Mouse (Mus musculus): ENCODE measurements around the gene Smyd1. TPM values are rescaled to one million over a fixed set of nuclear protein-coding genes. Genes with fewer than 3 reads are reported as not detected.
A peak's percentile ranks its signal among the peaks of the same experiment; 100 is the strongest.

Gene Smyd1
- total and polyA plus RNA-seq, 3 experiments = 0.08 to 0.37 (median 0.08) TPM

DNA sequence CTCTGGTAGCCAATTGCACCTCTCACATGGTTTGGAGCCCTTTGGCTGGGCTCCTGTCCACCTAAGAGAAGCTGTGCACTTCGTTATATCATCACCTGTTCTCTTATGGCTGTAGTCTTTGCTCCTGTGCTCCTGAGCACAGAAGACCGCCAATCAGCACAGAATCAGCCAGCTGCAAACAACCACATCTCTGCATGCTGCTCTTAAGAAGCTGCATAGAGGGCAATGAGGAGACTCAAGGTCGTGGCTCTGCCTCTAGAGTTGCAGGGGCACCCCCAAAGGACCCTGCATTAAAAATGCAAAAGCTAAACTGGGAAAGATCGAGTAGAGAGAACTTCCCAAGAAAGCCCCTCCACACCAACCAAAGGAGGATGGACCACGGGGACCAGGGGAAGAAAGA, 38.7 kb upstream of the Smyd1 start:
- no peak overlapping the region for H3K9ac ChIP-seq (ENCODE audit: insufficient read depth, low read depth)
- dilution Hi-C loops (cut with MboI; ENCODE audit: extremely low pct_ligation_motif_present, extremely low pct_unique_long_range_greater_than_20kb, low sequenced_read_pairs) (no loop called here), in situ Hi-C loops (cut with MboI; ENCODE audit: low pct_ligation_motif_present, low pct_unique_long_range_greater_than_20kb, low sequenced_read_pairs) (no loop called here)
- no peaks in the 10 kb centered on the region for H3K36me3 ChIP-seq (replicated peaks in 1 of 2; ENCODE audit: control insufficient read depth in 1 of 2, insufficient read depth in 1 of 2, low read length in 1 of 2)
- no peaks in the 10 kb centered on the region for H3K9me3 ChIP-seq (replicated peaks; ENCODE audit: low read length)
- H3K4me1 ChIP-seq (ENCODE audit: control insufficient read depth in 1 of 2, insufficient read depth in 2 of 2) = peaks cover 4 to 16% of the 10 kb centered on the region in 2 experiments
- no peak overlapping the region for H3K4me3 ChIP-seq (replicated peaks in 1 of 3; ENCODE audit: low read depth in 2 of 3, low read length in 2 of 3, poor library complexity in 1 of 3)
- no peak overlapping the region for H3K27ac ChIP-seq (ENCODE audit: insufficient read depth, low read depth)
- H3K79me2 ChIP-seq (replicated peaks; ENCODE audit: control insufficient read depth, extremely low read depth, insufficient read depth, poor library complexity, severe bottlenecking) = no peaks in the 10 kb centered on the region
- TF ChIP-seq RAD21 (IDR thresholded peaks at IDR 0.05; ENCODE audit: low read depth, low read length) (no peak), MXI1 (IDR thresholded peaks at IDR 0.05; ENCODE audit: low read depth, low read length) (no peak), ZNF384 (IDR thresholded peaks at IDR 0.05; ENCODE audit: low read depth, low read length) (no peak), PAX5 (IDR thresholded peaks at IDR 0.05; ENCODE audit: low read length) (no peak), JUND (conservative IDR thresholded peaks at IDR 0.05; ENCODE audit: low read depth, low read length) (no peak), HCFC1 (IDR thresholded peaks at IDR 0.05; ENCODE audit: low read depth, low read length) (no peak), SIN3A (IDR thresholded peaks at IDR 0.05; ENCODE audit: low read length) (no peak)
- no peaks in the 10 kb centered on the region for H3K27me3 ChIP-seq (replicated peaks)
- no peak for DNase-seq (ENCODE audit: extremely low read depth)
- H3K4me2 ChIP-seq (ENCODE audit: insufficient read depth, low read depth, poor library complexity, severe bottlenecking) = peak overlapping the region; percentile 55

DNA sequence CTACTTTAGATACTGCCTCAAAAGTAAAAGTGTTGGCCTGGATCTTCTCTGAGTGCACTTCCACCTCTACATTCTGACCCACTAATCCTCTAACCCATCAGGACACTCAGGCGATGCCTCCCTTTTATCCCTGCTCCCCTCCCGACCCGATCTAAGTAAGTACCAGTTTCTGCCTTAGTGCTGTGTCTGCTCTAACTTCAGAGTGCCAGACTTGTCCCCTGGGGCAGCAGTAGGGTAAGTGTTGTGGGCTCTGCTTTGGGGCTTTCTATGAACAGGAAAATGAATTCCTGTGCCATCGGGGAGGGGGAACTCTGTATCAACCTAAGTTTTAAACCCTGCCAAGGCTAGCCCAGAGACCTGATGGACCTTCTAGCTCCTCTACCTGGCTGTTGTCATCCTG, 38.2 kb upstream of the Smyd1 start:
- no peak overlapping the region for H3K4me3 ChIP-seq (replicated peaks in 1 of 3; ENCODE audit: low read depth in 2 of 3, low read length in 2 of 3, poor library complexity in 1 of 3)
- no peaks in the 10 kb centered on the region for H3K9me3 ChIP-seq (replicated peaks; ENCODE audit: low read length)
- in situ Hi-C loops (cut with MboI; ENCODE audit: low pct_ligation_motif_present, low pct_unique_long_range_greater_than_20kb, low sequenced_read_pairs) = no loop called here
- H3K4me2 ChIP-seq (ENCODE audit: insufficient read depth, low read depth, poor library complexity, severe bottlenecking) = no peak overlapping the region; the same call in 1 of the 2 replicates
- H3K27ac ChIP-seq (ENCODE audit: insufficient read depth, low read depth) = no peak overlapping the region
- TF ChIP-seq NELFE (IDR thresholded peaks at IDR 0.05; ENCODE audit: low read depth, low read length) (no peak), JUN (IDR thresholded peaks at IDR 0.05; ENCODE audit: insufficient read depth, low read depth, low read length) (no peak), RAD21 (IDR thresholded peaks at IDR 0.05; ENCODE audit: low read depth, low read length) (no peak), POLR2A (IDR thresholded peaks at IDR 0.05; ENCODE audit: low read depth, low read length) (no peak), NRF1 (IDR thresholded peaks at IDR 0.05; ENCODE audit: low read depth, low read length) (no peak), MXI1 (IDR thresholded peaks at IDR 0.05; ENCODE audit: low read depth, low read length) (no peak), CHD2 (IDR thresholded peaks at IDR 0.05; ENCODE audit: low read length) (no peak), EP300 (IDR thresholded peaks at IDR 0.05; ENCODE audit: low read length) (no peak), USF2 (conservative IDR thresholded peaks at IDR 0.05; ENCODE audit: low read depth, low read length) (no peak), ETS1 (conservative IDR thresholded peaks at IDR 0.05; ENCODE audit: low read depth, low read length) (no peak), MEF2A (IDR thresholded peaks at IDR 0.05; ENCODE audit: borderline replicate concordance, low read depth, low read length) (no peak), UBTF (IDR thresholded peaks at IDR 0.05; ENCODE audit: low read depth, low read length) (no peak), HCFC1 (IDR thresholded peaks at IDR 0.05; ENCODE audit: low read depth, low read length) (no peak), MAZ (IDR thresholded peaks at IDR 0.05; ENCODE audit: low read depth, low read length) (no peak), ZMIZ1 (IDR thresholded peaks at IDR 0.05; ENCODE audit: low read depth, low read length) (no peak), ZKSCAN1 (IDR thresholded peaks at IDR 0.05; ENCODE audit: borderline replicate concordance, low read depth, low read length) (no peak), BHLHE40 (IDR thresholded peaks at IDR 0.05; ENCODE audit: low read depth, low read length) (no peak), RCOR1 (conservative IDR thresholded peaks at IDR 0.05; ENCODE audit: low read depth, low read length) (no peak), POLR2AphosphoS2 (IDR thresholded peaks at IDR 0.05; ENCODE audit: low read depth, low read length) (no peak), CHD1 (IDR thresholded peaks at IDR 0.05; ENCODE audit: low read depth, low read length) (no peak)
- no peak for DNase-seq (ENCODE audit: extremely low read depth)
- H3K4me1 ChIP-seq (ENCODE audit: control insufficient read depth in 1 of 2, insufficient read depth in 2 of 2) = peaks cover 4 to 16% of the 10 kb centered on the region in 2 experiments
- H3K27me3 ChIP-seq (replicated peaks) = no peaks in the 10 kb centered on the region
- no peak overlapping the region for H3K9ac ChIP-seq (ENCODE audit: insufficient read depth, low read depth)
- dilution Hi-C loops (cut with MboI; ENCODE audit: extremely low pct_ligation_motif_present, extremely low pct_unique_long_range_greater_than_20kb, low sequenced_read_pairs) = no loop called here
- no peaks in the 10 kb centered on the region for H3K36me3 ChIP-seq (replicated peaks in 1 of 2; ENCODE audit: control insufficient read depth in 1 of 2, insufficient read depth in 1 of 2, low read length in 1 of 2)
- no peaks in the 10 kb centered on the region for H3K79me2 ChIP-seq (replicated peaks; ENCODE audit: control insufficient read depth, extremely low read depth, insufficient read depth, poor library complexity, severe bottlenecking)
